Mouse (Mus musculus) embryonic facial prominence, embryonic 15.5 days (tissue): ENCODE data around the gene Ptprn2. TPM values are rescaled to one million over a fixed set of nuclear protein-coding genes. Genes with fewer than 3 reads are reported as not detected.

Experiments used
- ATAC-seq: fragments of 200-750 bp; cut with Nextera tagmentation; 2 replicates; pipeline ENCODE4 v1.8.0; 2017; ENCODE audit warnings: low read depth, moderate TSS enrichment; ENCODE audit not compliant: insufficient number of reproducible peaks, low FRiP score, low TSS enrichment
- H3K27ac ChIP-seq: fragments of 300-500 bp; sonication (generic); replicated peaks from 2 replicates; pipeline ENCODE4 v1.5.1; 2015; ENCODE audit warnings: mild to moderate bottlenecking, inconsistent platforms
- H3K27me3 ChIP-seq: fragments of 300-500 bp; sonication (generic); 2 replicates; pipeline ENCODE4 v1.6.1; 2015; ENCODE audit warnings: inconsistent platforms
- H3K36me3 ChIP-seq: fragments of 300-500 bp; sonication (generic); 2 replicates; pipeline ENCODE4 v1.6.1; 2015; ENCODE audit warnings: mild to moderate bottlenecking, inconsistent platforms
- H3K4me1 ChIP-seq: fragments of 300-500 bp; sonication (generic); 2 replicates; pipeline ENCODE4 v1.6.1; 2015; ENCODE audit warnings: inconsistent platforms
- H3K4me2 ChIP-seq: fragments of 300-500 bp; sonication (generic); replicated peaks from 2 replicates; pipeline ENCODE4 v1.6.1; 2015; ENCODE audit warnings: mild to moderate bottlenecking, inconsistent platforms
- H3K4me3 ChIP-seq: fragments of 300-500 bp; sonication (generic); replicated peaks from 2 replicates; pipeline ENCODE4 v1.5.1; 2015; ENCODE audit warnings: mild to moderate bottlenecking, inconsistent platforms
- H3K9ac ChIP-seq: fragments of 300-500 bp; sonication (generic); 2 replicates; pipeline ENCODE4 v1.6.1; 2015; ENCODE audit warnings: inconsistent platforms
- H3K9me3 ChIP-seq: fragments of 300-500 bp; sonication (generic); replicated peaks from 2 replicates; pipeline ENCODE4 v1.6.1; 2016; ENCODE audit warnings: inconsistent platforms
- WGBS: fragments of 180-500 bp; shearing (Covaris S2); methylation state at CpG from one replicate; pipeline ENCODE4 v1.1.7; 2015; 5-methylcytosine and 5-hydroxymethylcytosine counted together
- polyA plus RNA-seq: library from polyadenylated mRNA; unstranded; fragments of >200 nt; fragmentation: Nextera tagmentation; extraction: Ambion mirVana; gene quantifications from 2 replicates; pipeline ENCODE4 v1.2.1, GENCODE M21; 2015

Ptprn2 gene
- polyA plus RNA-seq, 1 experiment from 2014 or later = 0.12 TPM

- no peak overlapping the region for H3K4me2 ChIP-seq
- no peaks in the 10 kb centered on the region for H3K27me3 ChIP-seq
- no peak for ATAC-seq
- H3K4me3 ChIP-seq = no peak overlapping the region
- H3K9me3 ChIP-seq = no peaks in the 10 kb centered on the region
- WGBS = 79% methylated on average over 8 of the region's 8 CpGs
- H3K27ac ChIP-seq = no peak overlapping the region
- no peaks in the 10 kb centered on the region for H3K36me3 ChIP-seq
- no peaks in the 10 kb centered on the region for H3K4me1 ChIP-seq
- no peak overlapping the region for H3K9ac ChIP-seq
These were observed 108.9 kb downstream of the Ptprn2 start for GRCm38 (mm10) chr12:116594457-116594856.

GRCm38 (mm10) chr12:116594866-116595610 lies 109.5 kb downstream of the Ptprn2 start:
- no peak overlapping the region for H3K4me2 ChIP-seq
- no peak overlapping the region for H3K4me3 ChIP-seq
- H3K9ac ChIP-seq = no peak overlapping the region
- no peaks in the 10 kb centered on the region for H3K27me3 ChIP-seq
- H3K36me3 ChIP-seq = no peaks in the 10 kb centered on the region
- no peaks in the 10 kb centered on the region for H3K4me1 ChIP-seq
- WGBS = 89% methylated on average over 7 of the region's 7 CpGs
- no peak overlapping the region for H3K27ac ChIP-seq
- ATAC-seq = no peak
- no peaks in the 10 kb centered on the region for H3K9me3 ChIP-seq

GRCm38 (mm10) chr12:116595727-116596126 lies 110.2 kb downstream of the Ptprn2 start:
- H3K27ac ChIP-seq = no peak overlapping the region
- 89% methylated on average over 4 of the region's 4 CpGs for WGBS
- no peak for ATAC-seq

GRCm38 (mm10) chr12:116596993-116597392 lies 111.5 kb downstream of the Ptprn2 start:
- ATAC-seq = no peak
- Histone ChIP-seq H3K4me1 (no peaks in the 10 kb centered on the region), H3K4me2 (no peak overlapping the region), H3K9ac (no peak overlapping the region), H3K4me3 (no peak overlapping the region), H3K27ac (no peak overlapping the region), H3K36me3 (no peaks in the 10 kb centered on the region), H3K9me3 (no peaks in the 10 kb centered on the region), H3K27me3 (no peaks in the 10 kb centered on the region)
- WGBS = 91% methylated on average over 20 of the region's 20 CpGs

More at GRCm38 (mm10) chr12:116595727-116596126, 110.2 kb downstream of the Ptprn2 start:
- H3K9me3 ChIP-seq = no peaks in the 10 kb centered on the region
- no peak overlapping the region for H3K4me2 ChIP-seq
- H3K9ac ChIP-seq = no peak overlapping the region
- no peaks in the 10 kb centered on the region for H3K27me3 ChIP-seq
- H3K36me3 ChIP-seq = no peaks in the 10 kb centered on the region
- H3K4me1 ChIP-seq = no peaks in the 10 kb centered on the region
- H3K4me3 ChIP-seq = no peak overlapping the region

GRCm38 (mm10) chr12:116597670-116598069 lies 112.2 kb downstream of the Ptprn2 start:
- H3K27me3 ChIP-seq = no peaks in the 10 kb centered on the region
- H3K9ac ChIP-seq = no peak overlapping the region
- H3K36me3 ChIP-seq = no peaks in the 10 kb centered on the region
- 92% methylated on average over 5 of the region's 5 CpGs for WGBS
- no peaks in the 10 kb centered on the region for H3K9me3 ChIP-seq
- no peak overlapping the region for H3K4me3 ChIP-seq
- no peak overlapping the region for H3K27ac ChIP-seq
- H3K4me2 ChIP-seq = no peak overlapping the region
- H3K4me1 ChIP-seq = no peaks in the 10 kb centered on the region
- no peak for ATAC-seq

- no peaks in the 10 kb centered on the region for H3K4me1 ChIP-seq
- H3K36me3 ChIP-seq = no peaks in the 10 kb centered on the region
- no peak overlapping the region for H3K4me2 ChIP-seq
- no peaks in the 10 kb centered on the region for H3K9me3 ChIP-seq
- no peak overlapping the region for H3K9ac ChIP-seq
- H3K27me3 ChIP-seq = no peaks in the 10 kb centered on the region
- ATAC-seq = no peak
- H3K4me3 ChIP-seq = no peak overlapping the region
- WGBS = 75% methylated on average over 8 of the region's 8 CpGs
- no peak overlapping the region for H3K27ac ChIP-seq
These were observed 112.8 kb downstream of the Ptprn2 start for GRCm38 (mm10) chr12:116598123-116599005.

GRCm38 (mm10) chr12:116599537-116599936 lies 114.0 kb downstream of the Ptprn2 start:
- no peaks in the 10 kb centered on the region for H3K36me3 ChIP-seq
- no peak overlapping the region for H3K4me3 ChIP-seq
- 71% methylated on average over 1 of the region's 1 CpGs for WGBS
- H3K9ac ChIP-seq = no peak overlapping the region
- H3K9me3 ChIP-seq = no peaks in the 10 kb centered on the region
- no peaks in the 10 kb centered on the region for H3K27me3 ChIP-seq
- no peak overlapping the region for H3K27ac ChIP-seq
- no peaks in the 10 kb centered on the region for H3K4me1 ChIP-seq
- H3K4me2 ChIP-seq = no peak overlapping the region
- ATAC-seq = no peak

GRCm38 (mm10) chr12:116600054-116600453 lies 114.5 kb downstream of the Ptprn2 start:
- Histone ChIP-seq H3K9me3 (no peaks in the 10 kb centered on the region), H3K4me2 (no peak overlapping the region), H3K4me1 (no peaks in the 10 kb centered on the region), H3K36me3 (no peaks in the 10 kb centered on the region), H3K27ac (no peak overlapping the region), H3K9ac (no peak overlapping the region), H3K4me3 (no peak overlapping the region), H3K27me3 (no peaks in the 10 kb centered on the region)
- 78% methylated on average over 6 of the region's 6 CpGs for WGBS
- no peak for ATAC-seq

- Histone ChIP-seq H3K27ac (no peak overlapping the region), H3K4me2 (no peak overlapping the region), H3K4me3 (no peak overlapping the region), H3K9ac (no peak overlapping the region), H3K4me1 (no peaks in the 10 kb centered on the region), H3K36me3 (no peaks in the 10 kb centered on the region), H3K9me3 (no peaks in the 10 kb centered on the region), H3K27me3 (no peaks in the 10 kb centered on the region)
- WGBS = 78% methylated on average over 3 of the region's 3 CpGs
- ATAC-seq = no peak
These were observed 115.9 kb downstream of the Ptprn2 start for GRCm38 (mm10) chr12:116601395-116601794.

- no peaks in the 10 kb centered on the region for H3K9me3 ChIP-seq
- ATAC-seq = no peak
- H3K9ac ChIP-seq = no peak overlapping the region
- no peaks in the 10 kb centered on the region for H3K36me3 ChIP-seq
- H3K27ac ChIP-seq = no peak overlapping the region
- H3K4me2 ChIP-seq = no peak overlapping the region
- no peaks in the 10 kb centered on the region for H3K4me1 ChIP-seq
- no peaks in the 10 kb centered on the region for H3K27me3 ChIP-seq
- H3K4me3 ChIP-seq = no peak overlapping the region
- WGBS = 68% methylated on average over 5 of the region's 5 CpGs
These were observed 116.4 kb downstream of the Ptprn2 start for GRCm38 (mm10) chr12:116601921-116602320.

GRCm38 (mm10) chr12:116608598-116608997 lies 123.1 kb downstream of the Ptprn2 start:
- H3K9me3 ChIP-seq = no peaks in the 10 kb centered on the region
- no peak for ATAC-seq
- no peaks in the 10 kb centered on the region for H3K27me3 ChIP-seq
- H3K27ac ChIP-seq = no peak overlapping the region
- H3K4me2 ChIP-seq = no peak overlapping the region
- H3K4me3 ChIP-seq = no peak overlapping the region
- H3K9ac ChIP-seq = no peak overlapping the region
- no peaks in the 10 kb centered on the region for H3K4me1 ChIP-seq
- no peaks in the 10 kb centered on the region for H3K36me3 ChIP-seq
- 71% methylated on average over 6 of the region's 6 CpGs for WGBS
